Mouse (Mus musculus): ENCODE results near the gene Gngt1.

DNA sequence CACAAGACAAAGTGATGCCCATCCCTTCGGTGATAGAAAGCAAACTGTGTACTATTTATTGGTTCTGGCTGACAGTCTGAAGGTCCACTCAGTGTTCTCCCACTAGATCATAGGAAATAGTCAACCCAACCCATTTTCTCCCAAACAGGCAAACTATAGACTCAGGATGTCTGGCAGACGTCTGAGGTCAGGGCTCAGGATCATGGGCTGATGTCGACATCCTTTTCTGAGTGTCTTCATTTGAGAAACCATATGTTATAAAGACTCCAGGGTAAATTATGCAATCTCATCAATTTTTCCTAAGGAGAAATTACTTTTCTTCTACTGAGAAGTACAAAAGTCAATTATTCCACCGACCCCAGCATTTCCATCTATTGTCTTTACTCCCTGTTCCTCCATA is 4.5 kb downstream of the Gngt1 start:
- no peak for TF ChIP-seq POLR2A (IDR thresholded peaks at IDR 0.05; ENCODE audit: insufficient read depth, low read depth, low read length)
- TF ChIP-seq CTCF (IDR thresholded peaks at IDR 0.05) = no peak
- no peak for TF ChIP-seq EP300 (IDR thresholded peaks at IDR 0.05; ENCODE audit: insufficient read depth, low read depth, low read length)
